Mouse (Mus musculus) naive thymus-derived CD4-positive, alpha-beta T cell, adult 2 months (primary cell): ENCODE data around the gene Gsta1.
"Not testable (repeated sequence)": the region's sequence is repeated elsewhere in the genome, so short reads cannot be mapped to it uniquely, and the experiment has no call there.

Experiments used
- DNase-seq: peaks from one replicate; pipeline ENCODE4 v3.0.0-alpha.2; 2011; ENCODE audit warnings: low read depth

Gene Gsta1

DNA sequence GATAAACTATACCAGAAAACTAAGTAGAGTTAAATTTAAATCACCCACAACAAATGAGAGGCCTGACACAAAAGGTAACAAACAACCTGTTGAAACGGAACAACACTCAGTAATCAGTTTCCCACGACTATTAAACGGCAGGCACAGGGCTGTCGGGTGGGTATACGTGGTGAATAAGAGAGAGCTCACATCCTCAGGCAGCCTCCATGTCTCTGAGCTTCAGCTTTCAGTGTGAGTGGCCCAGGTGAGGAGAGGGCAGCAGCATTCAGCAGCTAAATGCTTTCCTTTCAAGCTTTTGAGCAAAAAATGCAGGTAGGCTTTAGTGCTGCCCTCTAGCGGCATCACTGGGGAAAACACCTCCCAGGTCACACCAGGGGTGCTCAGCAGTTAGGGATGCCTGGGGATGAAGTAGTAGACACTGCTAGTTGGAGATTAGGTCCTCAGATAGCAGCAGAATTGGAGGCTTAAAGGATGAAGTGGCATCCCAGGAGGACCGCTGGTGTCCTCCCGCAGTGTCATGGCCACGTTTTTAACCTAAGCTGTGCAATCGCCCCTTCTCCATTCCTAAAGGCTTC, 2.8 kb downstream of the Gsta1 start:
- not testable (repeated sequence) for DNase-seq

DNA sequence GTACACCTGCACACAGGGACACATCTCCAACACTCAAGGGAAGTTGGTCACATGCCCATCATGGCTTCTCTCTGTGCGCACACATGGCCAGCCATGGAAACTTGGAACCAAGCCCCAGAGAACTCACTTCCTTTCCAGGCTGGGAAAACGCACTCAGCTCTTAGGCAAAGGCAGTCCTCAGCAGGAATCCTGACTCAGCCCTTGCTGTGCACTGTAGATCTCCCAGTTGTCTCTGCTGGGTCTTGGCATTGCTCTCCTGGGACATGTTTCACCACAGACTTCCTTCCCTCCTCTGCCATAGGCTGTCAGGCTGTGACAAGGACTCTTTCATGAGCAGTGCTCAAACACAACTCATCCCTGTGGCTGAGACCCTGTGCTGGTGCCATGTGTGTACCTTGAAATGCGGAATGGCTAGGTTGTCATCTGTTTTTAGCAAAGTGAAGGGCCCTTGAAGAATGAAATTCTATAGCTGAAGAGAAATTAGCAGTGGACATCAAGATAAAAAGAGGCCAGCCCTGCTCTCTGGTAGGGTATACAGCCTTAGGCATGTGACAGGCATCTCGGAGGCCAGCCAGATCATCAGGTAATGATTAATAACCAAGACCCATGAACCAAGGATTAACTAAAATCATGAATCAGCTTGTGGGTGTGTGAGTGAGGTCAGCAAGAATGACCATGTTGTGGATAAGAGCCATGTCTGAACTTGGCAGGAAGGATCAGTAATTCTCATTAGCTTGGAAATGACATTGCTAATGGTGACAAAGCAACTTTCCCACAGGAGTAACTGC, 25.4 kb downstream of the Gsta1 start:
- DNase-seq: not testable (repeated sequence)

DNA sequence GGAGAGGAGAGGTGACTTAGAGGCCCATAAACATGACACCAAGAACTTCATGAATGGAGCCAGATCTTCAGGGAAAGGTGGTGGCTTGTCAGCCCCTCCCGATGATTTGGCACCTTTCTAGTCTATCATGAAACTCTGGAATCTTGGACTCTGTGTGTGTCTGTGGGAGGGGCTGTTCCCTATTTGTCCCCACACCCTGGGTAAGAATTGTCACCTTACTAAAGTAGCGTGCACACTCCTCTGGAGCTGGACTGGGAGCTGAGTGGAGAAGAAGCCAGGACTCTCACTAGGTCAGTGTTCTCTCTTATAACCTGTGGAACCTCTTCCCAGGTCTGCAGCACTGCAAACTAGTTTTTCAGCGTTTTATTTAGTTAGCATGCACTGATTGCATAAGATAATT, 26.5 kb downstream of the Gsta1 start, which contains the start of gene Gm3776:
Gene Gm3776, plus strand, starts transcription at position 216 of the 400 bp plus-strand sequence.
- not testable (repeated sequence) for DNase-seq

DNA sequence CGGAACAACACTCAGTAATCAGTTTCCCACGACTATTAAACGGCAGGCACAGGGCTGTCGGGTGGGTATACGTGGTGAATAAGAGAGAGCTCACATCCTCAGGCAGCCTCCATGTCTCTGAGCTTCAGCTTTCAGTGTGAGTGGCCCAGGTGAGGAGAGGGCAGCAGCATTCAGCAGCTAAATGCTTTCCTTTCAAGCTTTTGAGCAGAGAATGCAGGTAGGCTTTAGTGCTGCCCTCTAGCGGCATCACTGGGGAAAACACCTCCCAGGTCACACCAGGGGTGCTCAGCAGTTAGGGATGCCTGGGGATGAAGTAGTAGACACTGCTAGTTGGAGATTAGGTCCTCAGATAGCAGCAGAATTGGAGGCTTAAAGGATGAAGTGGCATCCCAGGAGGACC, 29.2 kb downstream of the Gsta1 start:
- DNase-seq: not testable (repeated sequence)

DNA sequence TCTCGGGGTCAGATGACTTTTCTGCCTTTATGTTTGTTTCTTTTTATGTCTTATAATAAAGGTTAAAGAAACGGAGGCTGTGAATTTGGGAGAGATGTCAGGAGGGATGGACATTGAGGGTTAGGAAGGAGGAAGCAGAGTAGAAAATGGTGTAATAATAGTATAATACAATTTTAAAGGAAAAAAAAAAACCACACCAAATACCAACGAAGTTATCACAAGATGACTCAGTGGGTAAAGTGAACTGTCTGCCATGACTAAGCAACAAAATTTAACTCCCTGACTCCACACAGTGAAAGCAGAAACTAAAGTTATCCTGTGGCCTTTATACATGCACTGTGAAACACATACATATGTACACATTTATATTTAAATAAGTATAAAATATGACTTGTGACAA, 40.5 kb downstream of the Gsta1 start:
- not testable (repeated sequence) for DNase-seq

DNA sequence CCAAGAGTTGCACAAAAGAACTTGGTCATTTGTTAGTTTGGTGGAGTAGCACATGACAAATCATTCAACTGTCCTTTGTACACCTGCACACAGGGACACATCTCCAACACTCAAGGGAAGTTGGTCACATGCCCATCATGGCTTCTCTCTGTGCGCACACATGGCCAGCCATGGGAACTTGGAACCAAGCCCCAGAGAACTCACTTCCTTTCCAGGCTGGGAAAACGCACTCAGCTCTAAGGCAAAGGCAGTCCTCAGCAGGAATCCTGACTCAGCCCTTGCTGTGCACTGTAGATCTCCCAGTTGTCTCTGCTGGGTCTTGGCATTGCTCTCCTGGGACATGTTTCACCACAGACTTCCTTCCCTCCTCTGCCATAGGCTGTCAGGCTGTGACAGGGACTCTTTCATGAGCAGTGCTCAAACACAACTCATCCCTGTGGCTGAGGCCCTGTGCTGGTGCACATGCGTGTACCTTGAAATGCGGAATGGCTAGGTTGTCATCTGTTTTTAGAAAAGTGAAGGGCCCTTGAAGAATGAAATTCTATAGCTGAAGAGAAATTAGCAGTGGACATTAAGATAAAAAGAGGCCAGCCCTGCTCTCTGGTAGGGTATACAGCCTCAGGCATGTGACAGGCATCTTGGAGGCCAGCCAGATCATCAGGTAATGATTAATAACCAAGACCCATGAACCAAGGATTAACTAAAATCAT, 51.7 kb downstream of the Gsta1 start:
- DNase-seq: not testable (repeated sequence)

DNA sequence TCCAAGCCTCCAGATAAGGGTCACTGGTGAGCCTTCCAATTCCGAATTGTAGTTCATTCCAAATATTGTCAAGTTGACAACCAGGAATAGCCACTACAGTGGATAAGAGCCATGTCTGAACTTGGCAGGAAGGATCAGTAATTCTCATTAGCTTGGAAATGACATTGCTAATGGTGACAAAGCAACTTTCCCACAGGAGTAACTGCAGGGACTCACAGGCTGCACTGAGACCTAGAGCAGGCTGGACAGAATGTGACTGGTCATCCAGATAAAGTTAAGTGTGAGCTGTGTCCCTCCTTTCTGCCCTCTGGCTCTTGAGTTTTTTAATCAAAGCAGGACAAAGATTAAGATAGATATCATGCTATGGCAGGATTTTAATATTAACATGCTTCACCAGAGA, 58.6 kb downstream of the Gsta1 start:
- not testable (repeated sequence) for DNase-seq

DNA sequence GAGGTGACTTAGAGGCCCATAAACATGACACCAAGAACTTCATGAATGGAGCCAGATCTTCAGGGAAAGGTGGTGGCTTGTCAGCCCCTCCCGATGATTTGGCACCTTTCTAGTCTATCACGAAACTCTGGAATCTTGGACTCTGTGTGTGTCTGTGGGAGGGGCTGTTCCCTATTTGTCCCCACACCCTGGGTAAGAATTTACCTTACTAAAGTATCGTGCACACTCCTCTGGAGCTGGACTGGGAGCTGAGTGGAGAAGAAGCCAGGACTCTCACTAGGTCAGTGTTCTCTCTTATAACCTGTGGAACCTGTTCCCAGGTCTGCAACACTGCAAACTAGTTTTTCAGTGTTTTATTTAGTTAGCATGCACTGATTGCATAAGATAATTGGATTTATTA, 59.3 kb downstream of the Gsta1 start, which contains the start of gene Gm10639:
Gene Gm10639, plus strand, starts transcription at position 201 of the 400 bp plus-strand sequence.
- DNase-seq: not testable (repeated sequence)
